Mouse (Mus musculus): ENCODE data around the gene Ticam1. TPM values are rescaled to one million over a fixed set of nuclear protein-coding genes. Genes with fewer than 3 reads are reported as not detected.

Ticam1 gene
- polyA plus RNA-seq, 1 experiment = 0.96 TPM

- Histone ChIP-seq H3K4me1 (ENCODE audit: control insufficient read depth) (peaks cover 68% of the 10 kb centered on the region), H3K9me3 (ENCODE audit: control insufficient read depth, low read length) (no peaks in the 10 kb centered on the region), H3K27me3 (ENCODE audit: control insufficient read depth) (no peaks in the 10 kb centered on the region), H3K4me3 (replicated peaks) (no peak overlapping the region), H3K36me3 (ENCODE audit: control insufficient read depth) (peaks cover 49% of the 10 kb centered on the region)
- no peak for TF ChIP-seq GATA1 (IDR thresholded peaks at IDR 0.05; ENCODE audit: low read length)
- TF ChIP-seq TAL1 (IDR thresholded peaks at IDR 0.05; ENCODE audit: low read length) = no peak
Observed at GRCm38 (mm10) chr17:56272644-56273043, 3.9 kb downstream of the Ticam1 start.

GRCm38 (mm10) chr17:56271609-56272253 is 4.9 kb downstream of the Ticam1 start:
- H3K4me1 ChIP-seq (ENCODE audit: control insufficient read depth) = peaks cover 60% of the 10 kb centered on the region
- H3K36me3 ChIP-seq (ENCODE audit: control insufficient read depth) = peaks cover 49% of the 10 kb centered on the region
- no peak overlapping the region for H3K4me3 ChIP-seq (replicated peaks)

GRCm38 (mm10) chr17:56269741-56270140 is 6.8 kb downstream of the Ticam1 start:
- Histone ChIP-seq H3K4me3 (replicated peaks) (peak overlapping the region; percentile 59), H3K4me1 (ENCODE audit: control insufficient read depth) (peaks cover 56% of the 10 kb centered on the region), H3K9me3 (ENCODE audit: control insufficient read depth, low read length) (no peaks in the 10 kb centered on the region), H3K36me3 (ENCODE audit: control insufficient read depth) (peaks cover 54% of the 10 kb centered on the region), H3K27me3 (ENCODE audit: control insufficient read depth) (no peaks in the 10 kb centered on the region)
- TF ChIP-seq GATA1 (IDR thresholded peaks at IDR 0.05; ENCODE audit: low read length) (no peak), TAL1 (IDR thresholded peaks at IDR 0.05; ENCODE audit: low read length) (no peak)

More at GRCm38 (mm10) chr17:56271609-56272253, 4.9 kb downstream of the Ticam1 start:
- H3K27me3 ChIP-seq (ENCODE audit: control insufficient read depth) = no peaks in the 10 kb centered on the region
- TF ChIP-seq GATA1 (IDR thresholded peaks at IDR 0.05; ENCODE audit: low read length) (no peak), TAL1 (IDR thresholded peaks at IDR 0.05; ENCODE audit: low read length) (no peak)
- no peaks in the 10 kb centered on the region for H3K9me3 ChIP-seq (ENCODE audit: control insufficient read depth, low read length)

GRCm38 (mm10) chr17:56269153-56269630 is 7.4 kb downstream of the Ticam1 start:
- H3K36me3 ChIP-seq (ENCODE audit: control insufficient read depth) = peaks cover 53% of the 10 kb centered on the region
- H3K9me3 ChIP-seq (ENCODE audit: control insufficient read depth, low read length) = no peaks in the 10 kb centered on the region
- peak overlapping the region; percentile 59 for H3K4me3 ChIP-seq (replicated peaks)
- peaks cover 53% of the 10 kb centered on the region for H3K4me1 ChIP-seq (ENCODE audit: control insufficient read depth)
- TF ChIP-seq TAL1 (IDR thresholded peaks at IDR 0.05; ENCODE audit: low read length) = no peak
- TF ChIP-seq GATA1 (IDR thresholded peaks at IDR 0.05; ENCODE audit: low read length) = no peak
- H3K27me3 ChIP-seq (ENCODE audit: control insufficient read depth) = no peaks in the 10 kb centered on the region

- no peaks in the 10 kb centered on the region for H3K27me3 ChIP-seq (ENCODE audit: control insufficient read depth)
- peaks cover 48% of the 10 kb centered on the region for H3K36me3 ChIP-seq (ENCODE audit: control insufficient read depth)
- H3K9me3 ChIP-seq (ENCODE audit: control insufficient read depth, low read length) = no peaks in the 10 kb centered on the region
- TF ChIP-seq GATA1 (IDR thresholded peaks at IDR 0.05; ENCODE audit: low read length) = no peak
- TF ChIP-seq TAL1 (IDR thresholded peaks at IDR 0.05; ENCODE audit: low read length) = no peak
- H3K4me3 ChIP-seq (replicated peaks) = no peak overlapping the region
- H3K4me1 ChIP-seq (ENCODE audit: control insufficient read depth) = peaks cover 47% of the 10 kb centered on the region
Observed at GRCm38 (mm10) chr17:56266271-56266670, 10.3 kb downstream of the Ticam1 start.

- no peak for TF ChIP-seq GATA1 (IDR thresholded peaks at IDR 0.05; ENCODE audit: low read length)
- no peak for TF ChIP-seq TAL1 (IDR thresholded peaks at IDR 0.05; ENCODE audit: low read length)
- Histone ChIP-seq H3K4me3 (replicated peaks) (no peak overlapping the region), H3K36me3 (ENCODE audit: control insufficient read depth) (peaks cover 48% of the 10 kb centered on the region), H3K4me1 (ENCODE audit: control insufficient read depth) (peaks cover 50% of the 10 kb centered on the region), H3K27me3 (ENCODE audit: control insufficient read depth) (no peaks in the 10 kb centered on the region), H3K9me3 (ENCODE audit: control insufficient read depth, low read length) (no peaks in the 10 kb centered on the region)
Observed at GRCm38 (mm10) chr17:56265869-56266268, 10.7 kb downstream of the Ticam1 start.

GRCm38 (mm10) chr17:56265011-56265410 is 11.6 kb downstream of the Ticam1 start:
- H3K4me3 ChIP-seq (replicated peaks) = no peak overlapping the region
- H3K9me3 ChIP-seq (ENCODE audit: control insufficient read depth, low read length) = no peaks in the 10 kb centered on the region
- peaks cover 50% of the 10 kb centered on the region for H3K4me1 ChIP-seq (ENCODE audit: control insufficient read depth)
- peaks cover 48% of the 10 kb centered on the region for H3K36me3 ChIP-seq (ENCODE audit: control insufficient read depth)
- TF ChIP-seq GATA1 (IDR thresholded peaks at IDR 0.05; ENCODE audit: low read length) = no peak
- no peak for TF ChIP-seq TAL1 (IDR thresholded peaks at IDR 0.05; ENCODE audit: low read length)
- H3K27me3 ChIP-seq (ENCODE audit: control insufficient read depth) = no peaks in the 10 kb centered on the region

DNA sequence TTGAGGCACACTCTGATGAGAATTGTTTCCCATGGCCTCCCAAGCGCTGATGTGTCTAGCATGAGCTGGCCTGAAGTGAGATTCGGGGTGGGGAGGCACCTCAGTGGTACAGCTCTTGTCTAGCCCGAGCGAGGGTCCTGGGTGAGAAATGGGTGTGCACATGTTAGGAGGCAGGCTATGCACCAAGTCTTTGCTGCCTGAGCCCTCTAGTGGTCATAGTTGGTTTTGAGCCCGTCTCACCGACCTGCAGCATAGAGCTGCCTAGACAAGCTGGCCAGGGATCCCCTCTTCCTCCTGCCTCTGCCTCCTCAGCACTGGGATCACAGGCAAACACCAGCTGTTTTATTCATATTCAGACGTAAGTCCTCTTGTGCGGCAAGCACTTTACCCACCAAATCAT is 12.6 kb downstream of the Ticam1 start:
- H3K4me1 ChIP-seq (ENCODE audit: control insufficient read depth) = peaks cover 50% of the 10 kb centered on the region
- TF ChIP-seq GATA1 (IDR thresholded peaks at IDR 0.05; ENCODE audit: low read length) = no peak
- TF ChIP-seq TAL1 (IDR thresholded peaks at IDR 0.05; ENCODE audit: low read length) = no peak

DNA sequence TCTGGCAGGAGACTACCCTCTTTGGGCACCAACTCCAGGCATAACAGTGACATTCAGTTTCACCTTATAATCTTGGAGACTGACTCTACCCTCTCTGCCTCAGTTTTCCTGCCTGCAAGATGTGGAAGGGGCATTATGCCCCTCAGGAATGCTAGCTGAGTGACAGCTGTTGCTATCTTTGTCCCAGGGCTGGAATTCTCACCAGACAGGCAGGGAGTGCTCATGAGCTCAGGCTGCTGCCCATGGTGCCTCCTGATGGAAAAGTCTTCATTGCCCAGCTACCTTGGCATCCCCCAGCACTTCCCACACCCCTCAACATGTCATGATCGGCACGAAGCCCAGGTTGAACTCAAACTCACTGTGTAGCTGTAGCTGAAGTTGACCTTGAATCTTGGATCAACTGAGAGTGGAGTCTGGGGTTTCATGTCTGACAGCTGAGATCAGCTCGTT is 13.9 kb downstream of the Ticam1 start:
- H3K4me3 ChIP-seq (replicated peaks) = no peak overlapping the region
- H3K4me1 ChIP-seq (ENCODE audit: control insufficient read depth) = peaks cover 60% of the 10 kb centered on the region
- H3K27me3 ChIP-seq (ENCODE audit: control insufficient read depth) = no peaks in the 10 kb centered on the region
- H3K36me3 ChIP-seq (ENCODE audit: control insufficient read depth) = peaks cover 68% of the 10 kb centered on the region
- no peaks in the 10 kb centered on the region for H3K9me3 ChIP-seq (ENCODE audit: control insufficient read depth, low read length)
- TF ChIP-seq TAL1 (IDR thresholded peaks at IDR 0.05; ENCODE audit: low read length) (no peak), GATA1 (IDR thresholded peaks at IDR 0.05; ENCODE audit: low read length) (no peak)

More for the DNA sequence above, 12.6 kb downstream of the Ticam1 start:
- no peak overlapping the region for H3K4me3 ChIP-seq (replicated peaks)
- H3K27me3 ChIP-seq (ENCODE audit: control insufficient read depth) = no peaks in the 10 kb centered on the region
- peaks cover 54% of the 10 kb centered on the region for H3K36me3 ChIP-seq (ENCODE audit: control insufficient read depth)
- H3K9me3 ChIP-seq (ENCODE audit: control insufficient read depth, low read length) = no peaks in the 10 kb centered on the region
